Mouse (Mus musculus) kidney, postnatal 4 days (tissue): ENCODE data around the gene Adad2.

Source experiments
- DNase-seq, 2 experiments: peaks; one replicate each; pipeline ENCODE4 v3.0.0; 2021; ENCODE audit warnings: mixed read lengths in 2 of 2

Gene Adad2

GRCm38 (mm10) chr8:119617586-119617985 lies 5.0 kb downstream of the Adad2 start:
- no peak for DNase-seq

DNA sequence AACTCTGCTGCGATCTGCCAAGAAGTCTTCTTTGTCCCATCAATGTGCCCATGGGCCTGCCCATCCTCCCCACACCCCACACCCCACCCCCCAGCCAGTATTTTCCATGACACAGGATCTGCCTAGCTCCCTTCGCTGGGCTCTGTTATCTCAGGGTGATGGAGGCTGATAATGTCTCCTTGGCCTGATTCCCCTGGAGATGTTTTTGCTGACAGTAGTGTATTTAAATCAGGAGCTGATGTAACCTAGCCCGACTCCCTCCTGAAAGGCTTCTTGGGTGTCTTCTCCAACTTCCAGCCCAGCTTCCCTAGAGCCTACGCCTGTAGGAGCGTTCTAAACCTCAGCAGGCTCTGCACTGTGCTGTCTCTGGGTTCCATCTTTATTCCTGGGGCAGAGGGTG lies 6.3 kb downstream of the Adad2 start:
- DNase-seq: no peak

GRCm38 (mm10) chr8:119620116-119620840 lies 7.7 kb downstream of the Adad2 start:
- no peak for DNase-seq

- no peak for DNase-seq
These were observed 8.4 kb downstream of the Adad2 start for GRCm38 (mm10) chr8:119620848-119621465.

DNA sequence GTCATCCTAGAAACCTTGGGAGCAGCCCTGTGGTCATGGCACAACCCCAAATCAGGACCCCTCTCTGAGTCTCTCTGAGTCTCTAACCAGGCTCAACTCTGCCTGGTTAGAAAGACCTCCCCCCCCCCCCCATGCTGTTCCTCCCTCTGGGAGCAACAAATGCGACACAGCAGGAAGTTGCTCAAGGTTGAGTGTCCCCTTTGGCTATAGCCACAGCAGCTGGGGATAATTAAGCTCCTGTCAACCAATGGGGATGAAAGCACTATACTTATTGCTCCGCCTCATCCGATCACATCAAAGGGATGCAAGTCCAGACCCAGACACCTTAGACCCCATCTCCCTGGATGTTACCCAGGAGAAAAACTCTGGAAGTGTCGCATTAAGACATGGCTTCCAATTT lies 10.0 kb downstream of the Adad2 start:
- no peak for DNase-seq

DNA sequence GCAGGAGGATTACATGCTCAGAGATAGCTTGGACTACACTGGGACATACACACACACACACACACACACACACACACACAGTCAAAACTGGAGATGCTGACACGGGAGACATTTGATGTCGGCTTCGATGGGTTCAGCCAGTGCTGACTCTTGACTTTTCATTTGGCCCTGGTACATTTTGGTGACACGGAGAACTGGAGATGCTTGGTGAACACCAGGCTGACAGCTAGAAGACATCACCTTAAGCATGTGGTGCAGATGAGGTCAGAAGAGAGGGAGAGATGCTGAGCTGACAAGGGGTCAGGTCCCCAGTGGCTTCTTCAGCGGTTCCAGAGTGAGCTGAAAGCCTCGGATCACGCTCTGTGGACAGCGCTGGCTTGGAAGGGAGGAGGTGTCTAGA lies 10.5 kb downstream of the Adad2 start:
- no peak for DNase-seq

- no peak for DNase-seq
These were observed 11.2 kb downstream of the Adad2 start for GRCm38 (mm10) chr8:119623744-119624143.

DNA sequence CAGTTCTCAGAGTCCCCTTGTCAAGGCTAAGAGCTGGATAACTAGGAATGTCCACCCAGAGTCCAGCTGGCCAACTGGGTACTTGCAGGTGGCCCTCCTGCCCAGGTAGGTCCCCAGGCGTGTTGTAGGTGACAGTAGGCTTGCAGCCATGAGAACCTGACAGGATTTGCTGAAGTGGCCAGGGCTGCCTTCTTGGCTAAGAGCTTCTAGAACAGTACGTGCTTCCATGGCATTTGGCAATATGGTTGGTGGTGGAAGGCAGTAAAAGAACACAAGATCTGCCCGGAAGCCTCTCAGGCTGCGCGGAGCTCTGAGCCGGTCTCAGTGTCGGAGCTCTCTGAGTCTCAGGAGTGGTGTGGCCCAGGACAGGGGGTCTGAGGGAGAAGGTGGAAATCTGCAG lies 12.4 kb downstream of the Adad2 start:
- DNase-seq: no peak

DNA sequence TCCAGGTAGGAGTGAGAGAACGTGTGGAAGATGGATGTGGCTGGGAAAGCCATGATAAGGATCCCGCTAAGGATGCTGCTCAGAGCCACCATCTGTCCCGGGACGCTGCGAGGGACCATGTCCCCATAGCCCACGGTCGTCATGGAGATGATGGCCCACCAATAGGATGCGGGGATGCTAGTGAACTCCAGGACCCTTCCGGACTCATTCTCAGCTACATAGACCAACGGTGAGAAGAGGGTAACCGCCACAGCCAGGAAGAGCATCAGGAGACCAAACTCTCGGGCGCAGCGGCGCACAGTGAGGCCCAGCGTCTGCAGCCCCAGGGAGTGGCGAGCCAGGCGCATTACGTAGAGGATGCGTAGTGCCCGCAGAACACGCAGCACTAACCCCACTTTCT lies 13.2 kb downstream of the Adad2 start:
- DNase-seq: no peak

DNA sequence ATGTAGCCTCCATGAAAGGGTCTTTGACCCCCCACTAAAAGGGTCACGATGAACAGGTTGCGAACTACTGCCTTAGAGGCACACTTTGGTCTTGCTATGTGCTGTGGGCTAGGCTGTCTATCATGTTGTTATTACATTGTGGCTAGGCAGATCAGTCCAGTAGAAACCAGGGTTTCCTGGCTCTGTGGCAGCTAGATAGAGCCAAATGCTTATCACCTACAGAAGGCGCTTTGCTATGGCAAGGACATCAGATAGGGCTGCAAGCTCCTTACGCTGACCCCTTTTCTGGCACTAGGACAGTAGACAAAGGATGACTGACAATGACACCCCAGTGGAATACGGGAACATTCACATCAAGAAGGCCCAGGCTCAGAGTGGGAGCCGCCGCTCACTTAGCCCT lies 14.7 kb downstream of the Adad2 start:
- DNase-seq: no peak

DNA sequence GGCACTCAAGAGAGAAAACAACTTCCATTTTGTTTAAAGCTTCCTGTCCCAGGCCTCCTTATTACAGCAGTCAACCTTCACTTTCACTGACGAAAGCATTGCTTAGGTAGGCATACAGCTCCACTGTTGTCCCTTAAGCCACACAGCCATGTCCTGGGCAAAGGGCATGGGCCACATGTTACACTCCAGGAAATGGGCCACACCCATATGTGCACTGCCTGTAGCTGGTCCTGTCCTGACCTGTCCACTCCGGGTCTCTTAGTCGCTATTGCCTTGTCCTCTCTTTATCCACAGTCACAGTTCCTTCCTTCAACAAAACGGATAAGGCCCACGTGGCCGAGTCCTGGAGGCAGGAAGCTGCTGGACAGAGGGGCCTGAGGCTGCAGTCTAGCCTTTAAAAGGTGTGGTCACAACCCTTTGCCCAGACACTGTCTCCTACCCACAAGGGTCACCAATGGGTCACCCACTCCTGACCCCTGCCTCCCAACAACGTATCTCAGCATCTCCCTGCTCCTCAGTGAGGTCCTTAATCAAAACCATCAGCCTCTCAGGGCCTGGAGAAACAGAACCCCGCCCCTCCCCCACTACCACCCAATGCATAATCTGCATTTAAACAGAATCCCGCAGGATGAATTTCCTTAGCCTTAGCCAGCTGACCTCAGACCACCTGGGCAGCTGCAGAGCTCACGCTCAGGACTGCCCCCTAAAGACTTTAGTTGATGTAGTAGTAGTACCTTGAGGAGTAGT lies 15.2 kb downstream of the Adad2 start:
- no peak for DNase-seq

DNA sequence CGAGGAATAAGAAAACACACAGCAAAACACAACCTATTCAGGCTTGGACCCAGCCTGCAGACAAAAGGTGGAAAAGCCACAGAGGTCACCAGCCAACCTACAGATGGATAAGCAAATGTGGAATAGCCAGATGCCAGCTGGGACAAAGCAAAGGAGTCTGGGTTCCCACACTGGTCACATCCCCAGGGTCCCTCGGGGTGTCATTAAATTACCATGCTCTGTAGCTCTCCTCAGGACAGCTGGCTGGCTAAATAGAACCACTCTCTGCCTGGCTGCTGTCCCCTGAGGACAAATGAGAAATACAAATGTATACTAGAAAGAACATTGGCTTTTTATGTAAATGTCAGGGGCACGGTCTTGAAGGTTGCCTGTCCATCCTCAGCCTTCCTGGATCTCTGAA lies 18.3 kb downstream of the Adad2 start:
- DNase-seq: no peak

- DNase-seq: no peak
These were observed 19.7 kb downstream of the Adad2 start for GRCm38 (mm10) chr8:119632246-119632645.

- no peak for DNase-seq
These were observed 20.4 kb downstream of the Adad2 start for GRCm38 (mm10) chr8:119632909-119633308.

GRCm38 (mm10) chr8:119634616-119635336 lies 22.2 kb downstream of the Adad2 start:
- DNase-seq: peak; percentile 40 to 55

- DNase-seq: peak; percentile 51 to 64
These were observed 22.8 kb downstream of the Adad2 start, which contains the start of gene Kcng4 for GRCm38 (mm10) chr8:119635378-119635777. Gene Kcng4, minus strand, starts transcription at chr8:119635680.

DNA sequence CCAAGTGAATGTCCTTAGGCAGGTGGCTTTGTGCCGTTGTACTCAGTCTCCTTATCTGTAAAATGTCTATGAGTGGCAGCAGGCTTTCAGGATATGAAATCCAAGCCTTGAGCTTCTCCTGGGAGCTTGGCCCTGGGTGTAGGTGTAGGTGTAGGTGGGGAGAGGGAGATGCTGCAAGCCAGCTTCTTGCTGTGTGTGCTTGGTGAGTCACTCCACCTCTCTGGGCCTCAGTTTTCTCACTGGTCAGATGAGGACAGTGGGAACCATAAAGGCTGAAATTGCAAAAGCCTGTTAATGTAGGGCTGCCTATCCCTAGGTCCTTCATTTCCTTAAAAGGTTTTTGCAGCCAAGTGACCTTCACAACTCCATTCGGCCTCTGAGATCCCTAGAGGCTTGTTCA lies 23.4 kb downstream of the Adad2 start:
- DNase-seq: no peak

GRCm38 (mm10) chr8:119636766-119637165 lies 24.2 kb downstream of the Adad2 start:
- no peak for DNase-seq

DNA sequence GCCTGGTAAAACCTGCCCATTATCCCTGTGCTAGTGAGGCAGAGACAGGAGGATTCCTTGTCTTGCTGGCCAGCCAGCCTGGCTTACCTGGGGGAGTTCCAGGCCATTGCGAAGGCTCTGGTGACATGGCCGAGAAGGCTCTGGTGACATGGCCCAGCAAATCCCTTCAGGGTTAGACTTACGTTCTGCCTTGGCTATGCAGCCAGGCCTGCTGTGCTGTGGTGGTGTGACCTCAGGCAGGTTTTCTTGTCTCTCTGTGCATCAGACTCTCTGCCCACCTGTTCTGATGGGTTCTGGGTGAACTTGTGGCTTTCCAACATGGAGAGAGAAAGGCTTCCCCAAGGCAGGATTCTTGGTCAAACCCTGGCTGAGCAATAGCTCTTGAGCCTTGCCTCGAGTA lies 24.8 kb downstream of the Adad2 start:
- no peak for DNase-seq

DNA sequence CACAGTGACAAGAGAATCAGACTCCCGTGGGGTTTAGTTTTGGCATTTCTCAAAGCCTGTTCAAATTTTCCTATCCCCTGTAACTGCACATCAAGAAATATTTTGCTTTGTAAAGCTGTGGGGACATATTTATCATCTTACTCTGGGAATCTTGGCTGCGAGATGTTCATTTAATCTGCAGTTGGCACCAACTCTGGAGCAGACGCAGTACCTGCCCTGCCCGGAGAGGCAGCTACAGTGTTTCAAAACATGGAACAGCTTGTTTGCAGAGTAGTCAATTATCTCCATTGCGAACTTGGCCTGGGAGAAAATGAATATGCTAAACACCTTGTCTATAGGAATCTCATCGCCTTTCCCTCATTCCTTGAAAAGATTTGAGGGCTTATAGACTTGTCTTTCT lies 25.7 kb downstream of the Adad2 start:
- DNase-seq: no peak

DNA sequence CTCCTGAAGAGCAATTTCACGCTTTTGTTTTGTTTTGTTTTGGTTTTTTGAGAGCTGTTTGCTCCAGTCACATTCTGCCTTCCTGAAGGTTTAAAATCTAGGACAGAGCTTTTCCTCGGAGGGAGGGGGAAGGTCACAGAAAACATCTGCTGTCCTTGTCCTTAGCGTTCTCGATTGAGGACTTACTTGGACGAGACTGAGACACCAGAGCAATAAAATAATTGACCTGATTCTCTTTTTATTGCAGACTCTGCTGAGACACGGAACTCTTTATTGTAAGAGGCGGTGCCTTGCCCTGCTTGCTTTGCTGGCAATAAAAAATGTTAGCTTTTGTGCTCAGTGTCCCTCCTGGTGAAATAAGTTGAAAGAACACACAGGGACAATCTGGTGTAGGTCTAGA lies 27.3 kb downstream of the Adad2 start:
- DNase-seq: no peak

- no peak for DNase-seq
These were observed 28.5 kb downstream of the Adad2 start for GRCm38 (mm10) chr8:119641058-119641457.

DNA sequence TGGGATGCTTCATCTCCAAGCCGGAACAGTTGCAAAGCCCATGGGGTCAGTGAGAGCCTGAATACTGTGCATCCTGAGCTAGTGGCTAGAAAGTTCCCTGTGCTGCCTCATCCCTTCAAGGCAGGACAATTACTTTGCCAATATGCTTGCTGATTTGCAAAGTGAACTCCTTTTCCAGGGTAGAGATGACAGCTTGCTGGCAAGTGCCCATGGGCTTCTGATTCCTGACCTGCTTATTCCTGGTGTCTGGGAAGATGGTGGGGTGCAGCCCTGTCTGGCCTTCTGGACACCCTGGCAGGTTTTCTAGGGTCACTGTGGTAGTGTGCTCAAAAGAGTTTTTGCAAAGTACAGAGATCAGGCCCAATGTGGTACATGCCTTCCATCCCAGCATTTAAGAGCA lies 30.4 kb downstream of the Adad2 start:
- DNase-seq: no peak
